Mouse (Mus musculus): ENCODE measurements around the gene Pax4. TPM values are rescaled to one million over a fixed set of nuclear protein-coding genes. Genes with fewer than 3 reads are reported as not detected.

Pax4 gene
- polyA plus RNA-seq, 1 experiment from 2014 or later: not detected

DNA sequence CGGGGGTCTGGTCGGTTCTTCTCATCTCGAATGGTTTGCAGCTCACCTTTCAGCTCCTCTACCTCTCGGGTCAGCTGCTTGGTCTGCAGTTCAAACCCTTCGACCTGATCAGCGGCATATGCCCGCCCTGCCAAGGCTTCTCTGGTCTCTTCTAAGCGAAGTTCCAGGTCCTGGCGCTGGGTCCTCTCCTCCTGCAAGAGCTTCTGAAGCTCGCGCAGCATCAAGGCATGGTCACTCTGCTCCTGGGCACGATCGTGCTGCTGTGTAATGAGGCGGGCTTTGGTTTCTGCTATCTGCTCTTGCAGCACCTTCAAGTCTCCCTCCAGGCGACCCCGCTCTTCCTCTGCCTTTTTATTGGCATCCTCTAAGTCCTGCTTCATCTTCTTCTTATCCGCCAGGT, 28.8 kb downstream of the Pax4 start:
- ATAC-seq (ENCODE audit: borderline replicate concordance, extremely low read depth, low FRiP score, low TSS enrichment): no peak
- Histone ChIP-seq H3K27ac (no peak overlapping the region), H3K4me2 (peak overlapping the region; percentile 80), H3K27me3 (no peaks in the 10 kb centered on the region), H3K9me3 (no peaks in the 10 kb centered on the region), H3K36me3 (peaks cover 28% of the 10 kb centered on the region), H3K9ac (peak overlapping the region; percentile 75), H3K4me1 (peaks cover 34% of the 10 kb centered on the region), H3K4me3 (peak overlapping the region; percentile 82)
- 80% methylated on average over 17 of the region's 17 CpGs for WGBS

DNA sequence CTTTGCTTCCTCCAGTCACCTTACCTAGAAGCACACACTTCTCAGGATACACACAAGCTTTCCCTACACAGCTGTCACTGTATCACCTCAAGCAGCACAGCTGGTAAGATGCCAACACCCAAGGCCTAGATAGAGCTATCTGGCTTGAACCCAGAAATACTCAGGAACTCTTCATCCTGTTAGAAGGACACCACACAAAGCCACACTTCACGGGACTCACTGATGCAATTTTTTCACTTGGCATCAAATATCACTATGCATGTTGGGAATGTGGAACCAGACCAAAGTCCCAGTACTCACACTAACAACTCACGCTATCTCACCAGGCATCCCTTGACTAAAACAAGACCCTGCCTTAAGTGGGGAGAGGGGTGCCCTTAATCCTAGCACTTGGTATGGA, 29.5 kb downstream of the Pax4 start:
- no peaks in the 10 kb centered on the region for H3K27me3 ChIP-seq
- ATAC-seq (ENCODE audit: borderline replicate concordance, extremely low read depth, low FRiP score, low TSS enrichment): no peak
- no peak overlapping the region for H3K9ac ChIP-seq
- peaks cover 30% of the 10 kb centered on the region for H3K36me3 ChIP-seq
- H3K4me2 ChIP-seq: peak overlapping the region; percentile 80
- 0 out of 2 replicates have a peak overlapping the region, but pooled peaks have one; percentile 82 for H3K4me3 ChIP-seq
- H3K9me3 ChIP-seq: no peaks in the 10 kb centered on the region
- peaks cover 29% of the 10 kb centered on the region for H3K4me1 ChIP-seq
- 55% methylated on average over 2 of the region's 2 CpGs for WGBS
- H3K27ac ChIP-seq: no peak overlapping the region

DNA sequence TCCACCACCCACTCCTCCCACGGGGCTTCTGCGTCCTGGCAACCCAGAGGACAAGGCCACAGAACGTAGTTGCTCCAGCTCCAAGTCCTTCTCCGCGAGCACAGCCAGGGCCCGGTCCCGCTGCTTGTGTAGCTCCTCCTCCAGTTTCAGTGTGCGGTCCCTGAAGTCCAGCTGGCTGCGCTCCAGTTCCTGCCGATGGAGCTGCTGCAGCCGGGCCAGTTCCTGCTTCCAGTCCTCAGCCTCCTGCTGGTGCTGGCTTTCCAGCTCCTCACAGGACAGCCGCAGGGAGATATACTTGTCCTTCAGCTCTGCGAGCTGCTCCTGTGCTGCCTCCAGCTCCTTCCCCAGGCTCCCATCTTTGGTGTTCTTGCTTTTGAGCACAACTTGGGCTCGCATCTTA, 30.7 kb downstream of the Pax4 start:
- no peak overlapping the region for H3K27ac ChIP-seq
- H3K9me3 ChIP-seq: no peaks in the 10 kb centered on the region
- H3K4me2 ChIP-seq: no peak overlapping the region
- no peak overlapping the region for H3K4me3 ChIP-seq
- H3K27me3 ChIP-seq: no peaks in the 10 kb centered on the region
- H3K9ac ChIP-seq: no peak overlapping the region
- H3K4me1 ChIP-seq: peaks cover 24% of the 10 kb centered on the region
- WGBS: 65% methylated on average over 14 of the region's 14 CpGs
- no peak for ATAC-seq (ENCODE audit: borderline replicate concordance, extremely low read depth, low FRiP score, low TSS enrichment)
- peaks cover 31% of the 10 kb centered on the region for H3K36me3 ChIP-seq

DNA sequence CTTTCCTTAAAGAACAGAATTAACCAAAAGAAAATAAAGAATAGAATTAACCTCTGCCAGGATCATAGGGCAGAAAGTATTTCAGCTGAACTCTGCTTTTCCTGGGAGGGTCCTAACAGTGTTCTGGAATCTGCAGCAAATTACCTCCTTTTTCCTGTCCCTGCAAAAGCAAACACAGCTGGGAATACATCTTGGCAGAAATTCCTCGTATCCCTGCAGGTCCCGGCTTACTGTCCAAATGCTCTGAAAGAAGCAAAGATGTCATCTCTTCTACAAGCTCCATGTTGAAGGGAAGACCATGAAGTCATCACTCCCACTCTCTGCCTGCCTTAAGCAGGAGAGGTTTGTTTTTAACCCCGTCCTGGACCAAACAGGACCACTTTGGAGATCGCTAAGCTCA, 32.2 kb downstream of the Pax4 start:
- no peaks in the 10 kb centered on the region for H3K27me3 ChIP-seq
- no peak for ATAC-seq (ENCODE audit: borderline replicate concordance, extremely low read depth, low FRiP score, low TSS enrichment)

DNA sequence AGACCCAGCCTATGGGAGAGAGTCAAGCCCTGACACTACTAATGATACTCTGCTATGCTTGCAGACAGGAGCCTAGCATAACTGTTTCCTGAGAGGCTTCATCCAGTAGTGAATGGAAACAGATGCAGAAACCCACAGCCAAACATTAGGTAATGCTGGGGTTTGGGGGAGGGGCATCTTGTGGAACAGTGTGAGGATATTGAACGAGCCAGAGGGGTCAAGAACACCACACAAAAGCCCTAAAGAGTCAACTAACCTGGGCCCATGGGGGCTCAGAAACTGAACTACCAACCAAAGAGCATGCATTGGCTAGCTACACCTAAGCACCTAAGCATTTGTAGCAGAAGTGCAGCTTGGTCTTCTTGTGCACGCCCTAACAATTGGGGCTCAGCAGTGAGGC, 37.9 kb downstream of the Pax4 start:
- H3K9ac ChIP-seq: no peak overlapping the region
- H3K4me3 ChIP-seq: no peak overlapping the region
- WGBS: 69% methylated on average over 2 of the region's 2 CpGs
- H3K27ac ChIP-seq: no peak overlapping the region
- ATAC-seq (ENCODE audit: borderline replicate concordance, extremely low read depth, low FRiP score, low TSS enrichment): no peak
- H3K36me3 ChIP-seq: peaks cover 7% of the 10 kb centered on the region
- no peaks in the 10 kb centered on the region for H3K4me1 ChIP-seq
- no peak overlapping the region for H3K4me2 ChIP-seq
- H3K9me3 ChIP-seq: no peaks in the 10 kb centered on the region
- H3K27me3 ChIP-seq: no peaks in the 10 kb centered on the region

More for the DNA sequence above, 32.2 kb downstream of the Pax4 start:
- Histone ChIP-seq H3K36me3 (peaks cover 31% of the 10 kb centered on the region), H3K9me3 (no peaks in the 10 kb centered on the region), H3K4me2 (no peak overlapping the region), H3K27ac (no peak overlapping the region), H3K4me3 (no peak overlapping the region), H3K4me1 (peaks cover 18% of the 10 kb centered on the region), H3K9ac (no peak overlapping the region)
- WGBS: 64% methylated on average over 4 of the region's 4 CpGs

DNA sequence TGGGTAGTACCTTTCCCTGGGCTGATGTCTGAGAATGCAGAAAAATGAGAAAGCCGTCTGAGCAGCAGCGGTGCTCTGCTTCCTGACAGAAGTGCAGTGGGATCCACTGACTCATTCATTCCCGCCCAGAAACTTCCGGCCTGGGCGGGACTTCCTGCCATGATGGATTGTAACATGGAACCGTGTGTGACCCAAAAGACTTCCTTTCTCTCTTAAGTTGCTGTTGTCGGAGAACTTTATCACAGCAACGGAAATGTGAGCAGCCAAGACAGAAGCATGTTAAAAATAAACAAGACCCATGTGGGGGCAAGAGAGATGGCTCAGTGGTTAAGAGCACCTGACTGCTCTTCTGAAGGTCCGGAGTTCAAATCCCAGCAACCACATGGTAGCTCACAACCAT, 39.1 kb downstream of the Pax4 start:
- no peaks in the 10 kb centered on the region for H3K9me3 ChIP-seq
- no peak for ATAC-seq (ENCODE audit: borderline replicate concordance, extremely low read depth, low FRiP score, low TSS enrichment)
- no peak overlapping the region for H3K4me3 ChIP-seq
- no peaks in the 10 kb centered on the region for H3K27me3 ChIP-seq
- no peak overlapping the region for H3K4me2 ChIP-seq
- H3K9ac ChIP-seq: no peak overlapping the region
- WGBS: 58% methylated on average over 9 of the region's 9 CpGs
- no peak overlapping the region for H3K27ac ChIP-seq
- no peaks in the 10 kb centered on the region for H3K4me1 ChIP-seq
- H3K36me3 ChIP-seq: 0 out of 2 replicates have a peak, but pooled peaks cover 4% of the 10 kb centered on the region

DNA sequence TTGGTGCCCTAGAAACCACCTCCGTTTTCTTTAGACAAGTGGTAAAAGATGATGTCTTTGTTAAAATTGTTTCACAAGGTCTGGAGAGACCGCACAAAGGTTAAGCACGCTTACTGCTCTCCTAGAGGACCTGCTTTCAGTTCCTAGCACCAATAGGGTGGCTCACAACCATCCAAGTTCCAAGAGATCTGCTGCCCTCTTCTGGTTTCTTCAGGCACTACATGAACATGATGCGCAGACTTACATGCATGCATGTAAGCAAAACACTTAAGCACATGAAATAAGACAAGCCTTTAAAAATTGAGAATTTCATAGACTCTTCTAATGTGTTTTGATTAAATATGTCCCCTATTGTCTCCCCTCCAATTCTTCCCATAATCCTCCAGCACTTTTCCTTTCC, 49.4 kb downstream of the Pax4 start:
- H3K9me3 ChIP-seq: no peaks in the 10 kb centered on the region
- H3K27me3 ChIP-seq: peaks cover 37% of the 10 kb centered on the region
- WGBS: 89% methylated on average over 4 of the region's 4 CpGs
- no peak overlapping the region for H3K27ac ChIP-seq
- no peak overlapping the region for H3K4me2 ChIP-seq
- ATAC-seq (ENCODE audit: borderline replicate concordance, extremely low read depth, low FRiP score, low TSS enrichment): no peak
- H3K36me3 ChIP-seq: no peaks in the 10 kb centered on the region
- H3K4me3 ChIP-seq: no peak overlapping the region
- H3K4me1 ChIP-seq: peaks cover 9% of the 10 kb centered on the region
- H3K9ac ChIP-seq: no peak overlapping the region

DNA sequence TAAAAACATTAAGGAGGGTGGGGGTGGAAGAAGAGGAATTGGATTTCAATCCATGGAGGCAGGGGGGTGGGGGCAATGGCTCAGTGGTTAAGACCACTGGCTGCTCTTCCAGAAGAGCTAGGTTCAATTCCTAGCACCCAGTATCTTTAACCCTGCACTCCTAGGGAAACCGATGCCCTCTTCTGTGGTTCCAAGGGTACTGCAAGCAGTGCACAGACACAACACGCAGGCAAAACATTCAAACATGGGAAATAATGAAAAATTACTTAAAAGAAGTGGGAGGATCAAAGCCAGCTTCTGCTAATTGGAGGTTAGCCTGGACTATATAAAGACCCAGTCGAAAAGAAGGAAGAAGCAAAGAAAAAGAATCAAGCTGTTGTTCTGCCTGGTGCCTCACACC, 50.4 kb downstream of the Pax4 start:
- ATAC-seq (ENCODE audit: borderline replicate concordance, extremely low read depth, low FRiP score, low TSS enrichment): no peak
- Histone ChIP-seq H3K4me3 (no peak overlapping the region), H3K9ac (no peak overlapping the region), H3K36me3 (no peaks in the 10 kb centered on the region), H3K27me3 (peaks cover 37% of the 10 kb centered on the region), H3K4me2 (no peak overlapping the region), H3K4me1 (peaks cover 9% of the 10 kb centered on the region), H3K27ac (no peak overlapping the region), H3K9me3 (no peaks in the 10 kb centered on the region)
- WGBS: 88% methylated on average over 3 of the region's 3 CpGs

DNA sequence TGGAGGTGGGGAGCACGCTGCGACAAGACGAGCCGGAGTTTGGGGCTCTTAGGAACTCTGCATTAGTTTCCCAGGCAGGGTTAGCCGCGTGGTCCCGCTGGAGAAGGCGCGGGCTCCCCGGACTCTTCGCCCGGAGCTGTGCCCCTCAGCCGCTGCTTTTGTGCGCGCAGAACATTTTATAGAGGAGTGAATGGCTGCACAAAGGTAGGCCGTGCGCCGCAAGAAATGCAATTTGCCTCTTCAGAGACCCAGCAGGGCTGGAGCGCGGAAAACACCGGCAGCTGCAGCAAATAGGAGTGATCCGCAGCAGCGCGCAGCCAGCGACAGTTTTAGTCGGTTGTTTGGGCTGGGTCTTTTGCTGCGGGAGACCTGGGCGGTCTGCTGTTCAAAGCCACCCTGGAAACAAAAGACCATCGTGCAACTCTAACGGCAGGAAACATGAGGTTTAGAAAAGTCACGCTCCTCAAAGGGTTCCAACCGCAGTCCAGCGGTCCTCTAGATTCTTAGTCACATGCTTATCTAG, 51.4 kb downstream of the Pax4 start, which contains the start of gene Zfp800:
TSS of gene Zfp800 (minus strand) at position 325 of the 523 bp plus-strand sequence.
- H3K4me3 ChIP-seq: peak within 1 kb of the TSS; percentile 41
- H3K27me3 ChIP-seq: peaks cover 37% of the 10 kb centered on the region
- no peak for ATAC-seq (ENCODE audit: borderline replicate concordance, extremely low read depth, low FRiP score, low TSS enrichment)
- peak within 1 kb of the TSS; percentile 79 for H3K4me2 ChIP-seq
- H3K9ac ChIP-seq: peak within 1 kb of the TSS; percentile 34
- no peaks in the 10 kb centered on the region for H3K9me3 ChIP-seq
- H3K4me1 ChIP-seq: peaks cover 9% of the 10 kb centered on the region
- H3K27ac ChIP-seq: no peak within 1 kb of the TSS
- no peaks in the 10 kb centered on the region for H3K36me3 ChIP-seq
- WGBS: under 1% methylated on average over 33 of the region's 33 CpGs

DNA sequence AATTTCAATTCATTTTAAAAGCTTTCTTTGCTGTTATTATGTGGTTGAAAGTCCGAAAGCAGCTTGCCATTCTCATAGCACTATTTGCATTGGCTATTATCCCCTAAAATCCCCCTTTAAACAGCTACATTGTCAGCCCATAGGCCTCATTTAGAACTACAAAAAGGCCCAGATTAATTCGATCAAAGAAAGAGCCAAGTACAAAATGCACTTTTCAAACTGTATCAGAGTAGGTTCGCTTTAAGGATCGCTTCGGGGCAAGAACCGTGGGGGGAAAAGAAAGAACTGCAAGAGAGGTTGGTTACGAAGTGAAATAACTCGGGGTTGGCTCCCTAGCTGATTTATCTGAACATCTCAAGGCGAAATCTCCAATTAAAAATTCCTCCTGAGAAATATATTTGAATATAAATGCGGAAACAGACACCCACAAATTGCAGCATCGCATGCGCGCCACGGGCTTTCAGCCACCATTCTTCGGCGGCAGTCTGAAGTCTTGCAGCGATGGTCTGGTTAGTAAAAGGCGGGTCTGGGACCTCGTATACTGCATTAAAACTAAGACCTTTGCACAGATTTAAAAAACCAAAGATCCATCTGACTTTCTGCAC, 52.2 kb downstream of the Pax4 start:
- no peaks in the 10 kb centered on the region for H3K9me3 ChIP-seq
- peaks cover 9% of the 10 kb centered on the region for H3K4me1 ChIP-seq
- peak overlapping the region; percentile 79 for H3K4me2 ChIP-seq
- H3K27me3 ChIP-seq: peaks cover 37% of the 10 kb centered on the region
- ATAC-seq (ENCODE audit: borderline replicate concordance, extremely low read depth, low FRiP score, low TSS enrichment): no peak
- H3K27ac ChIP-seq: no peak overlapping the region
- H3K4me3 ChIP-seq: peak overlapping the region; percentile 41
- H3K36me3 ChIP-seq: no peaks in the 10 kb centered on the region
- WGBS: 3% methylated on average over 19 of the region's 19 CpGs
- H3K9ac ChIP-seq: 0 out of 2 replicates have a peak overlapping the region, but pooled peaks have one; percentile 34

DNA sequence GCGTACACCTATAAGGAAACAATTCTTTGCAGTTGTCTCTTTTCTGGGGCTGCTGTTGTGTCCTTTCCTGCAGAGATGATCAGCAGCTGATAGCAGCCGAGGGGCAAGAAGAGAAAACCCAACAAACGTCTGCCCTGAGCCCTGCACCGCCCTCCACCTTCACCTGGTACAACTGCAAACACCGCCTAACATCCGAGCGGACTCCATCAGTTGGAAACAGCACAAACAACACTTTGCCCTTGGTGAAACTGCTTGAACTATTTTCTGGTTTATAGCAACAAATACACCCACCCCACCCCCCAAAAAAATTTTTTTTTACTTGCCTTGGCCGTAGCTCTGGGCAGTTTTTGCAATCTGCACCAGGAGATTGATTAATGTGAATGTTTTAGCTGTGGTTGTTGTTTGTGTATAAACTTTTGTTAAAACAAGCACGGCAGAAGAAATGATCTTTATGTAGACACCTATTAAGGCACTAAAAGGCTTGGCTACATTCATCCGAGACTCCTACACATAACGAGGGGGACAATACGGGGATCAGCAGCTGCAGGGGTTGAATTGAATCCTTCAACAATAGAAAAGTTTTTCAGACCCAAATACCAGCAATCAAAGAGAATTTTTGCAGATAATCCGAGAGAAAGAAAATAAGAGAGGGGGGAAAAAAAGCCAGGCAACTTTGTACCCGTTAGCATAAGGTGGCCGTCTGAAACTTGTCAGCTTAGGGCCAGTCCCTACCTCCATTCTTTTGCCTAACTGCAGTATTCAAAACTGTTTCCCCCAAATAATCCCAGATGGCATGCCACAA, 52.9 kb downstream of the Pax4 start:
- Histone ChIP-seq H3K27ac (no peak overlapping the region), H3K4me1 (peaks cover 9% of the 10 kb centered on the region), H3K4me2 (peak overlapping the region; percentile 79), H3K9ac (no peak overlapping the region), H3K27me3 (peaks cover 37% of the 10 kb centered on the region), H3K36me3 (no peaks in the 10 kb centered on the region), H3K4me3 (peak overlapping the region; percentile 41), H3K9me3 (no peaks in the 10 kb centered on the region)
- WGBS: 31% methylated on average over 15 of the region's 15 CpGs
- no peak for ATAC-seq (ENCODE audit: borderline replicate concordance, extremely low read depth, low FRiP score, low TSS enrichment)

Data from lung, embryonic 15.5 days (tissue).